Mouse (Mus musculus): ENCODE measurements around the gene Cmklr1.

The Cmklr1 gene

GRCm38 (mm10) chr5:113650035-113650865 lies at the start of gene Cmklr1:
Gene Cmklr1, minus strand, starts transcription at chr5:113650426.
- DNase-seq, result no peak

- no peak for DNase-seq
Measured at GRCm38 (mm10) chr5:113694415-113694814, 44.2 kb upstream of the Cmklr1 start.

- DNase-seq, result no peak
Measured at GRCm38 (mm10) chr5:113694000-113694399, 43.8 kb upstream of the Cmklr1 start.

- DNase-seq, result no peak
Measured at GRCm38 (mm10) chr5:113693196-113693755, 43.0 kb upstream of the Cmklr1 start.

GRCm38 (mm10) chr5:113690866-113691265 lies 40.6 kb upstream of the Cmklr1 start:
- DNase-seq, result no peak

- peak; percentile 38 to 52 for DNase-seq
Measured at GRCm38 (mm10) chr5:113690069-113690548, 39.9 kb upstream of the Cmklr1 start.

- no peak for DNase-seq
Measured at GRCm38 (mm10) chr5:113687514-113687913, 37.3 kb upstream of the Cmklr1 start.

- no peak for DNase-seq
Measured at GRCm38 (mm10) chr5:113685471-113685870, 35.2 kb upstream of the Cmklr1 start.

- DNase-seq, result peak; percentile 87 to 92
Measured at GRCm38 (mm10) chr5:113683246-113683645, 33.0 kb upstream of the Cmklr1 start.

- DNase-seq, result no peak
Measured at GRCm38 (mm10) chr5:113682472-113682871, 32.2 kb upstream of the Cmklr1 start.

- DNase-seq, result peak; percentile 43 to 56
Measured at GRCm38 (mm10) chr5:113681219-113681618, 31.0 kb upstream of the Cmklr1 start.

GRCm38 (mm10) chr5:113679509-113679908 lies 29.3 kb upstream of the Cmklr1 start:
- no peak for DNase-seq

GRCm38 (mm10) chr5:113678743-113679452 lies 28.7 kb upstream of the Cmklr1 start:
- DNase-seq, result peak; percentile 96 to 98

- DNase-seq, result no peak
Measured at GRCm38 (mm10) chr5:113677541-113677940, 27.3 kb upstream of the Cmklr1 start.

- peak; percentile 50 for DNase-seq
Measured at GRCm38 (mm10) chr5:113674851-113675250, 24.6 kb upstream of the Cmklr1 start.

- peak in 1 of 2 experiments; percentile 42 for DNase-seq
Measured at GRCm38 (mm10) chr5:113672456-113672855, 22.2 kb upstream of the Cmklr1 start.

- DNase-seq, result no peak
Measured at GRCm38 (mm10) chr5:113670597-113670996, 20.4 kb upstream of the Cmklr1 start.

- no peak for DNase-seq
Measured at GRCm38 (mm10) chr5:113670110-113670509, 19.9 kb upstream of the Cmklr1 start.

GRCm38 (mm10) chr5:113664629-113665195 lies 14.5 kb upstream of the Cmklr1 start:
- DNase-seq, result no peak

GRCm38 (mm10) chr5:113664127-113664526 lies 13.9 kb upstream of the Cmklr1 start:
- no peak for DNase-seq

GRCm38 (mm10) chr5:113660872-113661271 lies 10.6 kb upstream of the Cmklr1 start:
- DNase-seq, result no peak

- DNase-seq, result peak in 1 of 2 experiments; percentile 54
Measured at GRCm38 (mm10) chr5:113654821-113655220, 4.6 kb upstream of the Cmklr1 start.

- no peak for DNase-seq
Measured at GRCm38 (mm10) chr5:113654206-113654605, 4.0 kb upstream of the Cmklr1 start.
